Mouse (Mus musculus) mature B cell (primary cell): Measurements from ENCODE around the gene Nucks1.

Experiments
- in situ Hi-C: fragments of 300-500 bp; cut with MboI; formaldehyde crosslinking; loops from 2 replicates; pipeline ENCODE4 v1.14.3; 2019

The Nucks1 gene

GRCm38 (mm10) chr1:131919052-131919451 lies 8.7 kb downstream of the Nucks1 start:
- in situ Hi-C loops, result no loop called here

DNA sequence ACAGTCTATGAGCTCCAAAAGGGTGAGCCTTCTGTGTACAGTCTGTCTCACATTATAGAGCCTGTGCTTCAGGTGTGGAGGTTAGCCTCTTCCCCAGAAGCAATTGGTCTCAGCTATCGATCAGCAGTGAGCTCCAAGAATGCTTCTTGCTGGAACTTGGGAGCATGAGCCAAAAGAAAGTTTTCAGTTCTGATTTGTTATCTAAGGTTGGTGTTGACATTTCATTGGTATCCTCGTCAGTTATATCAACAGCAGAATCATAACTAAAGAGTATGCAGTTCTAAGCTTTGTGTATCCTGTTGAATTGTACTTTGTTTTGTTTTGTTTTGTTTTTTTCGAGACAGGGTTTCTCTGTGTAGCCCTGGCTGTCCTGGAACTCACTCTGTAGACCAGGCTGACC lies 11.8 kb downstream of the Nucks1 start:
- in situ Hi-C loops, result no loop called here

DNA sequence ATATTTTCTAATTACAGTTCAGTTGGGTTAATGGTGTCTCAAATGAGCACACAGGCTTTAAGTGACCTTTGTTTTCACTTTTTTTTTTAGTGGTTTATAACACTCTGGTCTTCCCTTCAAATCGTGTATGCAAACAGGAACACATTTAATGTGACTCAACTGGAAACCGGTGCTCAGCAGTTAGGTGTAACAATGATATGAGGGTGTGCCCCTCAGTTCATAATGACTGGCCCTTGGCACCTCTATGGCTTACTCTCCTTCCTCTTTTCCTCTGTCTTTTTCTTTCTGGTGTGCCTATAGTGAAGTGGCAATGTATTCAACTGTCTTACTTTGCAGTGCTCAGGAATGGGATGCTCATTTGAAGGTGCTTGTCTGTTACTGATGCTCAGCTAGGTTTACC lies 23.1 kb downstream of the Nucks1 start:
- in situ Hi-C loops, result no loop called here

- in situ Hi-C loops, result no loop called here
Measured at GRCm38 (mm10) chr1:131937659-131938305, 27.4 kb downstream of the Nucks1 start.

GRCm38 (mm10) chr1:131938811-131939210 lies 28.5 kb downstream of the Nucks1 start:
- in situ Hi-C loops, result no loop called here

DNA sequence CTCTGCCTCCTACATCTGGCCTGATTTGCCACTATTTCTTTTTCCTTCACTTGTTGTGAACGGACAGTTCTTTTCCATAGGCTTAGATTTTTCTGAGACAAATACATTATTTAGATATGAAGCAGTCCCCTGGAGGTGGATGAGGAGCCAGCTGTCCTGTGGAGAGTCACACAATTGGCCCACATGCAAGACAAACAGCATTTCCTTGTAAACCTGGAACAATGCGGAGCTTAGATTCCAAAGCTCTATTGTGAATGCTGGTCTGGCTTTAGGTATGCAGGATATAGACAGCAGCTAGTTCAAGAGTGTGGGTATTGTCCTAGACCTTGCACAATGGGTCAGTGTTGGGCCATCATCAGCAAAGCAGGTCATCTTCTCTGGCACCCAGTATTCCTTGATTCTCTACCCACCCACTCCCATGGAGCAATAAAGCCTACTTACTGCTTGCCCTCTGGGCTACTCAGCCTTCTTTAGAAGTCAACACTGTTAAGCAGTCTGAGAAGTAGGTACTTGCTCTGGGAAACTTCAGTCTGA lies 30.4 kb downstream of the Nucks1 start:
- in situ Hi-C loops, result no loop called here

- in situ Hi-C loops, result no loop called here
Measured at GRCm38 (mm10) chr1:131941501-131941900, 31.2 kb downstream of the Nucks1 start.

GRCm38 (mm10) chr1:131942621-131943590 lies 32.6 kb downstream of the Nucks1 start:
- in situ Hi-C loops, result no loop called here

GRCm38 (mm10) chr1:131945674-131946440 lies 35.5 kb downstream of the Nucks1 start:
- in situ Hi-C loops, result no loop called here

DNA sequence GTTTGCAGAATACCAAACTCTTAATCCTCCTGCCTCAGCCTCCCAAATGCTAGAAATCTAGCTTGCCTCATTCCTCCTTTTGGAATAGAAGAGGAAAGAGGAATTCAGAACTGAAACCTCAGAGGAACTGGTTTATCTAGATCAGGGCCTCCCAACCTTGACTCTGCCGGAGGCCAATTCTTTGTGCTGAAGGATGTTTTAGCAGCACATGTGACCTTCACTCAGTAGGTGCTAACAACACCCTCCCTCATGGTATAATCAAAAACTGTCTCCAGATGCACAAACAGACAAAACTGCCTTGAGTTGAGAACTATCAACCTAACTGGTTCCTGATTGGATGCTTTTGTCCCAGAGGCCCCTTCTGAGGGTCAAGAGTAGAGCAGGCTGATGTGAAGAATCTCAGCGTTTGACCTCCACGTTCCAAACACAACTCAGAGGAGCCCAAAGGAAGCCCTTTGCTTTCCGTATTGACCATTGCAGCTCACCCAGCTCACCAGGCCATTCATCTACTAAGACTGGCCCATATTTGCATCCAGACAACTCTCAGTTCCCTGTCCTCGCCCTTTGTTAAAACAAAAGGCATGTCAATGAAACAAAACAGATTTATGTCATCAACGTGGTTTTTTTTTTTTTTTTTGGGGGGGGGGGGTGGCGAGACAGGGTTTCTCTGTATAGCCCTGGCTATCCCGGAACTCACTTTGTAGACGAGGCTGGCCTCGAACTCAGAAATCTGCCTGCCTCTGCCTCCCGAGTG lies 36.3 kb downstream of the Nucks1 start:
- in situ Hi-C loops, result no loop called here

GRCm38 (mm10) chr1:131947997-131948525 lies 37.7 kb downstream of the Nucks1 start:
- in situ Hi-C loops, result no loop called here

DNA sequence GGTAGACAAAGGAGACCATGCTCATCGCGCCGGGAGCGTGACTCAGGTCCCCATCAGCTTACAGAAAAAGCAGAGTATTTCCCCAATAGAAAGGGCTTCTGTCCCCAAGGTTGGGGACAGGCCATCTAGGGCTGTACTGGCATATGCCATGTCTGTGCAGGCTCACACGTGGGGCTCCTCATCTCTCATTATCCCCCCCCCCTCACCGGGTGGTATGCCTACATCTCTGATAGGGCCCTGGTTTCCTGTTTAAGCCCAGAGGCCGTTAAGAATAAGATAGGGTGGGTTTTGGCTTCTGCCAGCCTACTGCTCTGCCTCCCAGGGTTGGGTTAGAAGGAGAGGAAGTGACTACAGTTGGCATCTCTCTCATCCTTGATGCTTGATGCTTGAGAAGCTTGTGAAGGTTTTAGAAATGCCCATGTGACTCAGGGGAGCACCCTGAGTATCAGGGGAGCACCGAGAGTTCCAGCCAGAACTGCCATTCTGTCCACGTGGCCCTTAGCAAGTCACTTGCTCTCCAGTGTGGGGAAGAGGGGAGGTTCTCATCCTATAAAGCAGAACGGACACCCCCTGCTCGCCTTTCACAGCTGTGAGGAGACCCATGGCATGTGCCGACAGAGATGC lies 44.0 kb downstream of the Nucks1 start:
- in situ Hi-C loops, result no loop called here

DNA sequence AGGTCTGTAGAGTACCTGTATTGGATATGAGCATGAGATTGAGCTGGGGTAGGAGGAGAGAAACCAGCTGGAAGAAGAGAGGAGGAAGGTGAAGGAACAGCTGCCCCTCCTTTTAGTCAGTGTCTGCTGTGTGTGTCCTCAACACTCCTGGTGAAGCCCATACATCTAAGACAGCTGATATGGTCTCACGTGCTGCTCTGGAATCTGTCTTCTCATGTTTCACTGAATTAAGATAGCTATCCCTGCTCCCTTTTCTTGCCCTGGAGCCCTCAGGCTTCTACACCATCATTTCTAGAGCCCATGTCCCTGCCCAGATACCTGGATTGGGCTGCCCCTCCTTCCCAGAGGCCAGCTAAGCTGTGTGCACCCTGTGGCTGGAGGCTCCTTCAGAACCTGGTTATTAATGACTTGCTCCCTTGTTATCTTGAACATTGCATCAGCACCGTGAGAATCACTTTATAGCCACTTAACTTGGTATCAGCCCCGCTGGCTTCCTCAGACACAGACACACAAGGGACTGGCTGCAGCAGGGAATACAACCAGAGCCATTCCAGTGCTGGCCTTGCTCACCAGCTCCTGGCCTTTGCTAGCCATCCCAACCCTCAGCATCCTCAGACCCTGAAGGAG lies 44.9 kb downstream of the Nucks1 start:
- in situ Hi-C loops, result no loop called here

DNA sequence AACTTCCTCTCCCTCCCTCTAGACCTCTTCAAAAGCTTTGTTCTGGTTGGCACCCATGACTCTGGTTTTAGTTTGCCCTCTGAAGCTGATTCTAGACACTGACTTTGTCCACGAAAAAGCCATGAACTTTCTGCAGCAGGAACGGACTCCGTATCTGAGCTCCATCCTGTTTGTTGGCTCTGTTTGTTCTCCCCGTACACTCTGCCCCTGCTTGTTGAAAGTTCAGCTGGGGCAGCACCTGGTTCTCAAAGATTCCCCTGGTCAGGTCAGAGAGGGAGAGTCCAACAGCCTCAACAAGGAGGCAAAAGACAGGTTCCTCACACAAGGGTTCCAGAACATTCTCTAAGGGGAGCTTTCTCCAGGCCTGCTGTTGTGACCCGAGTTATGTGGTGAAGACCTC lies 47.1 kb downstream of the Nucks1 start:
- in situ Hi-C loops, result no loop called here

DNA sequence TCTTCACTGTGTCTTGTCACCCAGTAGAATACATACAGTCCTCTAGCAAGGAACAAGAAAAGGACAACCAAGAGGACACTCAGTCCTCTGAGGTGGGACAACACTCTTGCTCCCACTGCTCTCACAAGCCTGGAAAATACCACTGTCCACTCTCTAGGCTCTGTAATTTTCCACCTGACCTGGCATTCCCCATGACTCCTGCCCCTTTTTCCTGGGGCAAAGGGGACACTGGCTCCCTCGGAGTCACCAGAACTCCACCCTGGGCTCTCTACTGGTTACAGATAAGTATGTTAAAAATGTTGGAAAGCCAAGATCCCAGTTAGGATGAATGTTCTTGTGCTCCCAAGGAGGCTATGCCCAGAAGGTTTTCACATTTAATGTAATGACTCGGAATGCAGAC lies 50.7 kb downstream of the Nucks1 start:
- in situ Hi-C loops, result no loop called here

DNA sequence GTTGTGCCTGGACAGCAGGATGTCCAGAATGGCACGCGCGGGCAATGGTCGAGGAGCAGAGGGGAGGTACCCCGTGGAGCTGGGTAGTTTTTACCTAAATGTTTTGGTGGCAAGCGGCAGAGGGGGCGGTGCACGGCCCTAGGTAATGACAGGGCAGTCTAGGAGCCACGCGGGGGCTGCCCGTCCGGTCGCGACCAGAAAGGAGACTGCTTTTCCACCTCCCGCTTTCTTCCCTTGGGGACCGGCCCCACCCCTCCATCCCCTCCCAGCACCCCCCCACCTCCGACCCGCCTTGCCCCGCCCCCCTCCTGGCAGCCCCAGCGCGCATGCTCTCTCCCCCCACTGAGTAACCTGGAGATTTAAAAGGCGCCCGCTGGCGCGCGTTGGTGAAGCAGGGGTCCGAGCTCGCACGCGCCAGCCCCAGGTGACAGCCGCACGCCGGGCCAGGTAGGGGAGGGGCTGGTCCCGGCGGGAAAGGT lies 52.3 kb downstream of the Nucks1 start, which contains the start of gene Slc45a3:
TSS of gene Slc45a3 (plus strand) at position 362 of the 479 bp plus-strand sequence.
- in situ Hi-C loops, result no loop called here

DNA sequence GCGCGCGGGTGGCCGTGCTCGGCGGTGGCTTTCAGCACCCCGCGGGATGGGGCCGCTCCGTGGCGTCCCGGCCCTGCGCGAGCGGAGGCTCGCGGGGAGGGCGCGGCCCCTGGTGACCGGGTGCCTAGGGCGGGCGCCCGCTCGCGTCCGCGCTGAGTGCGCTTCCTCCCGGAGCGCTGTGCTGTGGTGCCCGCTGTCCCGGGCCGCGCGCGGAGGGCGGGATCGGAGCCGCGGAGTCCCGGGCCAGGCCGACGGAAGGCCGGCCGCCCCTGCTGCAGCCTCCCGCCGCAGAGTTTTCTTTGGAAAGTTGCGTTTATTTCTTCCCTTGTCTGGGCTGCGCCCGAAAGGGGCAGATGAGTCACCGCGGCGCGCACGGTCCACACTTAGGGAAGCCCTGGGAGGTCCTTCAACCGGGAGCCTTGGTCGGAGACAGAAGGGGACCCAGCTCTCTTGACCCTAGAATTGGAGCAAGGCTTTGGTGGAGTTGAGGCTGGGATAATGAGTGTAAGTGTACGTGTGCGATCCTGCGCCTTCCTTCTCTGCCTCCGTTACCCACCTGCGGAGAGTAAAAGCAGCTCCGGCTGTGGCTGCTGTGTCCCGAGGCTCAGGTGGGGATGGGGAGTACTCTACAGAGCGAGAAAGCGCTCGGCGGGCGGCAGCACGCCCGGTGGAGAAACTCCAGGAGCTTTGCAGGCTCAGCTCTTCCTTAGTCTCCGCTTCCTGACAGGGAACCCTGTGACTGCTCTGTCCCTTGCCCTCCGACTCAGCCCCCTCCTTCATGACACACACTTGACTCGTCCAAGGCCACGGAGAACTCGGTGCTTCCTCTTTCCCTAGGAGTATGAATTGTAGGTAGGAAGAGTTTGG lies 53.0 kb downstream of the Nucks1 start:
- in situ Hi-C loops, result no loop called here

GRCm38 (mm10) chr1:131964100-131964499 lies 53.8 kb downstream of the Nucks1 start:
- in situ Hi-C loops, result no loop called here

DNA sequence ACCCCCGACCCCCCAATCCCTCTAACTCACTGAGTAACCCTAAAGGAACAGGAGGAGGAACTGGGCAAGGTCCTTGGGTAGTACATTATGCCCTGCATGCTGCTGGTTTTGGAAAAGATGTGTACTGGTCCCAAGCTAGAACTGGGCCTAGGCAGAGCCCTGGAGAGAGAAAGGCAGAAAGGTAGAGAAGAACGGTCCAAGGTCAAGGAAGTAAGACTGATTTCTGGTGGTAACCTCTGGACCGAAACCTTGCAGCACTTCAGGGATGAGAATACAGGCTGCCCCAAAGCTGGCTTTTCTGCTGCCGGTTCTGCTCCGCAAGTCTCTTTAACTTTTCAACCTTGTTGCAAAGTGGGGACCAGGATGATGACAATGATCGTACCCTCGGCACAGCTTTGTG lies 54.2 kb downstream of the Nucks1 start:
- in situ Hi-C loops, result no loop called here
